Mouse (Mus musculus) spleen, adult 2 months (tissue): ENCODE data around the gene Foxd4. TPM values are rescaled to one million over a fixed set of nuclear protein-coding genes. Genes with fewer than 3 reads are reported as not detected.
"Not testable (repeated sequence)": the region's sequence is repeated elsewhere in the genome, so short reads cannot be mapped to it uniquely, and the experiment has no call there.

Source experiments
- DNase-seq, 2 experiments: peaks; one replicate each; pipeline versions ENCODE4 v3.0.0 to v3.0.0-alpha.2; 2012 to 2021; ENCODE audit warnings: low spot score in 2 of 2, low read depth in 1 of 2
- H3K27ac ChIP-seq: fragments of 200-500 bp; 2 replicates; pipeline ENCODE4 v1.5.1; 2012; ENCODE audit warnings: low read length, inconsistent platforms; ENCODE audit not compliant: insufficient read depth
- H3K27me3 ChIP-seq: fragments of 200-500 bp; 2 replicates; pipeline ENCODE4 v1.6.1; 2012; ENCODE audit warnings: mild to moderate bottlenecking, moderate library complexity, low read length, inconsistent platforms; ENCODE audit not compliant: control insufficient read depth, insufficient read depth
- H3K36me3 ChIP-seq: fragments of 200-500 bp; 2 replicates; pipeline ENCODE4 v1.6.1; 2012; ENCODE audit warnings: mild to moderate bottlenecking, low read length, inconsistent platforms; ENCODE audit not compliant: control insufficient read depth, insufficient read depth
- H3K4me1 ChIP-seq: fragments of 200-500 bp; 2 replicates; pipeline ENCODE4 v1.6.1; 2011; ENCODE audit warnings: inconsistent platforms; ENCODE audit not compliant: control insufficient read depth, insufficient read depth, insufficient read length
- H3K4me3 ChIP-seq: fragments of 200-500 bp; 2 replicates; pipeline ENCODE4 v1.5.1; 2011; ENCODE audit warnings: mild to moderate bottlenecking, inconsistent platforms; ENCODE audit not compliant: insufficient read depth, insufficient read length; ENCODE audit errors: extremely low read depth
- CTCF ChIP-seq: fragments of 200-500 bp; IDR thresholded peaks from 2 replicates; pipeline ENCODE4 v1.5.1; 2011; ENCODE audit warnings: mild to moderate bottlenecking, inconsistent platforms; ENCODE audit not compliant: insufficient read depth, insufficient read length, insufficient replicate concordance; ENCODE audit errors: extremely low read depth
- POLR2A ChIP-seq: fragments of 200-500 bp; IDR thresholded peaks from 2 replicates; pipeline ENCODE4 v1.6.1; 2011; ENCODE audit warnings: low read depth, low read length, inconsistent platforms
- WGBS: fragments of 180-500 bp; shearing (Covaris S2); methylation state at CpG from one replicate; pipeline ENCODE4 v1.1.7; 2018; 5-methylcytosine and 5-hydroxymethylcytosine counted together
- polyA plus RNA-seq: library from polyadenylated mRNA; depleted of rRNA; stranded (reverse); fragments of >200 nt; gene quantifications from 2 replicates; pipeline ENCODE4 v1.2.3, GENCODE M21; 2012

The Foxd4 gene
- polyA plus RNA-seq, 1 experiment, result 0.13 TPM

DNA sequence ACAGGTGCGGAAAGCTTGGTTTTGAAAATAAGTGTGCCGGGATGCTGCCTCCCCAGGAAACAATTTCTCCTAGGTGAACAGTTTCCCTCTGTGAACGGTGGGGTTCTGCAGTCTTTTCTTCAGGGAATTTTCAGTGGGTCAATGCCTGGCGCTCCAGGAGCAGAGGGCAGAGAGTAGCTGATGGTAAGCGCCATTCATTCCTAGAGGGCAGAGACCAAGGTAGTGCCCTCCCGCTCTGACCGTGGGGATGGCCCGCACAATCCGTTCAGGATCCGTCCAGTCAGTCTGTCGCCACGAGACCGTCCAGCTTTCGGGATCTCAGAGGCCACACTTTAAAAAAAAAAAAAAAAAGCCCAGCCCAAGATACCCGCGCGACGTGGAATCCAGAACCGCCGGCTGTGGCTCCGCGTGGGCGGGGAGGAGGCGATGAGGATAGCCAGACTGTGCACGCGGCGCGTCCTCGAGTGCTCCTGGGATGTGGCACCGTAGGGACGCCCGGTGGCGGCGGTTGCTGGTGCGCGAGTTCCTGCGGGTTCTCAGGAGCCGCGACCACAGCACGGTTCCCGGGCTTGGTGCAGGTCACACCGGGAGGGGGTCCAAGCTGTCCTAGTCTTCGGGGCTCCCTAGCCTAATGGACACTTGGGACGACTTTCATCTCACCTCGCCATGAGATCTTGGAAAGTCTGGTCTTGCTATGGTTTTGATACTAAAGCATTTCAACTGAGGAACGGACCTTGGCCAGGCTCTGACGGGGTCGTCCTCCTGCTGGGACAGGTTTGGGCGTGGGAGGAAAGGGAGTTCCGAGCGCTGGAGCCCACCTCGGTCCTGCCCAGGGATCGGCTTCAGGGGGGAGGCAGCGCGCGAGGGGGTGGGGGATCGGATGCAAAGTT is 3.7 kb downstream of the Foxd4 start:
- 7% methylated on average over 57 of the region's 57 CpGs for WGBS

DNA sequence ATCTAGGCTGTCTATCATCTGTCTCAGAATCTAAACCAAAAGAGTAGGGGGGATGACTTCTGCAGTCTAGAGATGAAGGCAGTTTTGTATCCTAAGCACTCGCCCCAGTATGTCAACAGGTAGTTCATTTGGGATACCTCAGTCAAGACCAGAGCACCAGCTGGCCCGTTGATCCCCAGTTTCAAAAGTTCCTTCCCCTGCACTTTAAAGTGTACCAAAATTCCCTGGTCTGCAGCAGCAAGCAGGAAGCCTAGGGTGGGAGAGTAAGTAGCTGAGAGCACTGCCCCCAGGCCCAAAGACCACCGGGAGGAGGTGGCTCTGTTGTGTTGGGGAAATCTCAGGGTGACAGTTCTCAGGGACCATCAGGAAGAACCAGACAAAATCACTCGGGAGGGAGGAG is 4.5 kb downstream of the Foxd4 start:
- no peak for DNase-seq
- TF ChIP-seq CTCF (no peak), POLR2A (no peak)
- no peak overlapping the region for H3K27ac ChIP-seq
- peaks cover 18% of the 10 kb centered on the region for H3K27me3 ChIP-seq
- no peak overlapping the region for H3K4me3 ChIP-seq
- WGBS, result 27% methylated on average over 4 of the region's 4 CpGs
- peaks cover 11% of the 10 kb centered on the region for H3K4me1 ChIP-seq
- H3K36me3 ChIP-seq, result no peaks in the 10 kb centered on the region

More for the DNA sequence above, 3.7 kb downstream of the Foxd4 start:
- Histone ChIP-seq H3K36me3 (no peaks in the 10 kb centered on the region), H3K27me3 (peaks cover 20% of the 10 kb centered on the region), H3K27ac (no peak overlapping the region), H3K4me3 (no peak overlapping the region), H3K4me1 (peaks cover 11% of the 10 kb centered on the region)
- DNase-seq, result no peak
- TF ChIP-seq CTCF (no peak), POLR2A (no peak)

- TF ChIP-seq POLR2A (no peak), CTCF (no peak)
- Histone ChIP-seq H3K4me1 (no peaks in the 10 kb centered on the region), H3K4me3 (no peak overlapping the region), H3K36me3 (no peaks in the 10 kb centered on the region), H3K27ac (no peak overlapping the region), H3K27me3 (no peaks in the 10 kb centered on the region)
- no peak for DNase-seq
- WGBS, result 67% methylated on average over 3 of the region's 3 CpGs
These were observed 14.1 kb downstream of the Foxd4 start for GRCm38 (mm10) chr19:24886888-24887287.

- peak in 1 of 2 experiments; percentile 35 for DNase-seq
- WGBS, result 8% methylated on average over 5 of the region's 5 CpGs
- TF ChIP-seq POLR2A (no peak), CTCF (peak; percentile 56; the same call in 1 of the 2 replicates)
- H3K4me3 ChIP-seq, result no peak overlapping the region
- H3K36me3 ChIP-seq, result no peaks in the 10 kb centered on the region
- H3K4me1 ChIP-seq, result no peaks in the 10 kb centered on the region
- H3K27ac ChIP-seq, result no peak overlapping the region
- no peaks in the 10 kb centered on the region for H3K27me3 ChIP-seq
These were observed 15.5 kb downstream of the Foxd4 start for GRCm38 (mm10) chr19:24885504-24885903.

DNA sequence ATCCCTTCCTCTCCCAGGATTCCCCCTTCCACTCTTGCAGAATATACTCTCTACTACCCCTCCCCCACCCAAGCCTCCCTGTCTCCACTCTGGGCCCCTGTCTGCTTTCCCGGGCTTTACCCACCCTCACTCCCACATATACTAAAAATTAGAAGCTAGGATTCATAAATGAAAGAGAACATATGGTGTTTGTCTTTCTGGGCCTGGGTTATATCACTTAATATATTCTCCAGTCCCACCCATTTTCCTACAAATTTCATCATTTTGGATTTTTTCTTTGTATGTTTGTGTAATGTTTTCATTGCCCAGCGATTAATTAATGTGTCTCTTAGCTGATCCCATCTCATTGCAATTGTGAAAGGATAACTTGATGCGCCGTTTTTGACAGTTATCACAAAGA is 19.8 kb downstream of the Foxd4 start:
- H3K27me3 ChIP-seq, result no peaks in the 10 kb centered on the region
- DNase-seq, result no peak
- 75% methylated on average over 4 of the region's 4 CpGs for WGBS
- TF ChIP-seq CTCF (no peak), POLR2A (no peak)
- no peaks in the 10 kb centered on the region for H3K4me1 ChIP-seq
- no peaks in the 10 kb centered on the region for H3K36me3 ChIP-seq
- H3K27ac ChIP-seq, result no peak overlapping the region
- no peak overlapping the region for H3K4me3 ChIP-seq

- not testable (repeated sequence) for H3K4me3 ChIP-seq, H3K27me3 ChIP-seq, H3K4me1 ChIP-seq, DNase-seq, H3K27ac ChIP-seq, H3K36me3 ChIP-seq
- 74% methylated on average over 23 of the region's 26 CpGs for WGBS
These were observed 25.7 kb downstream of the Foxd4 start, which contains the start of gene Gm10053 for GRCm38 (mm10) chr19:24875129-24875870. Gene Gm10053 (plus strand): TSS chr19:24875686.
